Mouse (Mus musculus): ENCODE data around the gene Nupl1. TPM values are rescaled to one million over a fixed set of nuclear protein-coding genes. Genes with fewer than 3 reads are reported as not detected.

Gene Nupl1
- polyA plus RNA-seq, 1 experiment: not detected

DNA sequence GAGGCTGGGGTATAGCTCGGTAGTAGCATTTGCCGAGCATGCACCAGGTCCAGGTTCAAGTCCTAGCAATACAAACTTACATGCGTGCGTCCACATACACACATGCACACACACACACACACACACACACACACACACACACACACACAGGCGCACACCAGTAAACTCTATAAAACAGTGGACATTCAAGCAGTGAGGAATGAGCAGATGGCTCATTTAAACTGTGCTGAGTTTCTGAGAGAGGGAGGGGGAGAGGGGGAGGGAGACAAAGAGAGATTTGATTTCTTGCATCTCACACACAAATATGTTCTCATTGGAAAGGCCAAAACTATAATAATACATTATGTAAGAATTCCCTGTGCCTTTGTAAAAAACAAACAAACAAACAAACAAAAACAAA, 55.2 kb downstream of the Nupl1 start:
- Histone ChIP-seq H3K9ac (ENCODE audit: low read depth, poor library complexity, severe bottlenecking) (no peak overlapping the region), H3K36me3 (ENCODE audit: control insufficient read depth, insufficient read depth, low read length, poor library complexity, severe bottlenecking) (no peaks in the 10 kb centered on the region), H3K9me3 (replicated peaks; ENCODE audit: control insufficient read depth, insufficient read depth, low read length, poor library complexity, severe bottlenecking) (no peaks in the 10 kb centered on the region), H3K27me3 (ENCODE audit: control insufficient read depth, insufficient read depth, low read length, poor library complexity, severe bottlenecking) (no peaks in the 10 kb centered on the region), H3K4me3 (ENCODE audit: low read depth, low read length) (no peak overlapping the region), H3K27ac (ENCODE audit: insufficient read depth, low read length) (no peak overlapping the region), H3K4me1 (ENCODE audit: control insufficient read depth, insufficient read depth, low read length) (no peaks in the 10 kb centered on the region)
- TF ChIP-seq CTCF (IDR thresholded peaks at IDR 0.05; ENCODE audit: low read depth, low read length): no peak
- TF ChIP-seq EP300 (IDR thresholded peaks at IDR 0.05; ENCODE audit: insufficient read depth, low read depth, low read length): no peak
- TF ChIP-seq POLR2A (IDR thresholded peaks at IDR 0.05; ENCODE audit: insufficient read depth, low read length): no peak

GRCm38 (mm10) chr14:60194606-60195005, 56.6 kb downstream of the Nupl1 start:
- TF ChIP-seq CTCF (IDR thresholded peaks at IDR 0.05; ENCODE audit: low read depth, low read length): no peak
- TF ChIP-seq POLR2A (IDR thresholded peaks at IDR 0.05; ENCODE audit: insufficient read depth, low read length): no peak
- TF ChIP-seq EP300 (IDR thresholded peaks at IDR 0.05; ENCODE audit: insufficient read depth, low read depth, low read length): no peak
- Histone ChIP-seq H3K9me3 (replicated peaks; ENCODE audit: control insufficient read depth, insufficient read depth, low read length, poor library complexity, severe bottlenecking) (no peaks in the 10 kb centered on the region), H3K4me1 (ENCODE audit: control insufficient read depth, insufficient read depth, low read length) (no peaks in the 10 kb centered on the region), H3K36me3 (ENCODE audit: control insufficient read depth, insufficient read depth, low read length, poor library complexity, severe bottlenecking) (no peaks in the 10 kb centered on the region), H3K27me3 (ENCODE audit: control insufficient read depth, insufficient read depth, low read length, poor library complexity, severe bottlenecking) (no peaks in the 10 kb centered on the region), H3K27ac (ENCODE audit: insufficient read depth, low read length) (no peak overlapping the region), H3K9ac (ENCODE audit: low read depth, poor library complexity, severe bottlenecking) (no peak overlapping the region), H3K4me3 (ENCODE audit: low read depth, low read length) (no peak overlapping the region)

DNA sequence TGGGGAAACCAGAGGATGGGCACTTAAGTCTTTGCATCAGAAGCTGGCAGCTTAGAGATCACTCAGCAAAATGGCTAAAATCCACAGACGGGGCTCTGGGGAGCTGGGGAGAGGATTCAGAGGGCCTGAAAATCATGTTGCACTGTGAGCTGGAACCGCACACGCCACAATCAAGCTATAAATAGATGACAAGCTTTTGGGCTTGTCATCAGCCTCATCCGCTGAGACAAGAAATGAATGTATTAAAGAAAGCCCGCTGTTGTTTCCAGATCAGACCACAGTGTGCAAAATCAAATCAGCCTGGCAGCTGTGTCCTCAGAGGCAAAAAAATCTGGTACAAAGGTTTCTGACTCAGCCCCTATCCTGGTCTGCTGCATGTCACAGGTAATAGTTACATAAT, 61.5 kb downstream of the Nupl1 start:
- H3K36me3 ChIP-seq (ENCODE audit: control insufficient read depth, insufficient read depth, low read length, poor library complexity, severe bottlenecking): no peaks in the 10 kb centered on the region
- H3K9ac ChIP-seq (ENCODE audit: low read depth, poor library complexity, severe bottlenecking): no peak overlapping the region
- no peak overlapping the region for H3K27ac ChIP-seq (ENCODE audit: insufficient read depth, low read length)
- no peaks in the 10 kb centered on the region for H3K9me3 ChIP-seq (replicated peaks; ENCODE audit: control insufficient read depth, insufficient read depth, low read length, poor library complexity, severe bottlenecking)
- no peak overlapping the region for H3K4me3 ChIP-seq (ENCODE audit: low read depth, low read length)
- TF ChIP-seq EP300 (IDR thresholded peaks at IDR 0.05; ENCODE audit: insufficient read depth, low read depth, low read length): no peak
- TF ChIP-seq CTCF (IDR thresholded peaks at IDR 0.05; ENCODE audit: low read depth, low read length): no peak
- TF ChIP-seq POLR2A (IDR thresholded peaks at IDR 0.05; ENCODE audit: insufficient read depth, low read length): no peak
- H3K27me3 ChIP-seq (ENCODE audit: control insufficient read depth, insufficient read depth, low read length, poor library complexity, severe bottlenecking): no peaks in the 10 kb centered on the region
- H3K4me1 ChIP-seq (ENCODE audit: control insufficient read depth, insufficient read depth, low read length): peaks cover 2% of the 10 kb centered on the region

GRCm38 (mm10) chr14:60188201-60188825, 62.9 kb downstream of the Nupl1 start:
- H3K4me3 ChIP-seq (ENCODE audit: low read depth, low read length): no peak overlapping the region
- H3K27me3 ChIP-seq (ENCODE audit: control insufficient read depth, insufficient read depth, low read length, poor library complexity, severe bottlenecking): no peaks in the 10 kb centered on the region
- H3K9me3 ChIP-seq (replicated peaks; ENCODE audit: control insufficient read depth, insufficient read depth, low read length, poor library complexity, severe bottlenecking): no peaks in the 10 kb centered on the region
- H3K36me3 ChIP-seq (ENCODE audit: control insufficient read depth, insufficient read depth, low read length, poor library complexity, severe bottlenecking): no peaks in the 10 kb centered on the region
- no peak overlapping the region for H3K9ac ChIP-seq (ENCODE audit: low read depth, poor library complexity, severe bottlenecking)
- no peak for TF ChIP-seq CTCF (IDR thresholded peaks at IDR 0.05; ENCODE audit: low read depth, low read length)
- H3K27ac ChIP-seq (ENCODE audit: insufficient read depth, low read length): no peak overlapping the region
- H3K4me1 ChIP-seq (ENCODE audit: control insufficient read depth, insufficient read depth, low read length): peaks cover 2% of the 10 kb centered on the region

GRCm38 (mm10) chr14:60181306-60181705, 69.9 kb downstream of the Nupl1 start:
- TF ChIP-seq POLR2A (IDR thresholded peaks at IDR 0.05; ENCODE audit: insufficient read depth, low read length) (no peak), CTCF (IDR thresholded peaks at IDR 0.05; ENCODE audit: low read depth, low read length) (no peak), EP300 (IDR thresholded peaks at IDR 0.05; ENCODE audit: insufficient read depth, low read depth, low read length) (no peak)
- Histone ChIP-seq H3K27me3 (ENCODE audit: control insufficient read depth, insufficient read depth, low read length, poor library complexity, severe bottlenecking) (no peaks in the 10 kb centered on the region; the same call in 1 of the 2 replicates), H3K36me3 (ENCODE audit: control insufficient read depth, insufficient read depth, low read length, poor library complexity, severe bottlenecking) (no peaks in the 10 kb centered on the region), H3K27ac (ENCODE audit: insufficient read depth, low read length) (no peak overlapping the region), H3K9me3 (replicated peaks; ENCODE audit: control insufficient read depth, insufficient read depth, low read length, poor library complexity, severe bottlenecking) (no peaks in the 10 kb centered on the region), H3K4me3 (ENCODE audit: low read depth, low read length) (no peak overlapping the region), H3K4me1 (ENCODE audit: control insufficient read depth, insufficient read depth, low read length) (no peaks in the 10 kb centered on the region), H3K9ac (ENCODE audit: low read depth, poor library complexity, severe bottlenecking) (no peak overlapping the region)

DNA sequence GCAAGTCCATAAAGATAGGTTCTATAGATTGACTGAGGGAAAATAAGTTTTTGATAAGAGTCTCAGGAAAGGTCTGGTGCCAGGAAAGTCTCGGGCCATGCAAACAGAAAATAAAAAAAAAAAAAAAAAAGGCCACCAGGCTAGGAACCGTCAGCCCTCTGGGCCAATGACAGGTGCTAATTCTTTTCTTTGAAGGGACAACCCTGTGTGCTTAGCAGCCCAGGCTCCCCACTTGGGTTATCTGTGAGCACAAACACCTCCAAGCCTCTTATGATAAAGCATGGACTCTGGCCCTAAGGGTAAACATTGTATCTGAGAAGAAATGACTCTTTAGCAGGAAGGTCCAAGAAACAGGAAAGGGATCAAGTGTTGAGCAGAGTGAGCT, 72.7 kb downstream of the Nupl1 start:
- Histone ChIP-seq H3K4me3 (ENCODE audit: low read depth, low read length) (no peak overlapping the region), H3K36me3 (ENCODE audit: control insufficient read depth, insufficient read depth, low read length, poor library complexity, severe bottlenecking) (no peaks in the 10 kb centered on the region), H3K9me3 (replicated peaks; ENCODE audit: control insufficient read depth, insufficient read depth, low read length, poor library complexity, severe bottlenecking) (no peaks in the 10 kb centered on the region), H3K9ac (ENCODE audit: low read depth, poor library complexity, severe bottlenecking) (no peak overlapping the region), H3K4me1 (ENCODE audit: control insufficient read depth, insufficient read depth, low read length) (no peaks in the 10 kb centered on the region), H3K27me3 (ENCODE audit: control insufficient read depth, insufficient read depth, low read length, poor library complexity, severe bottlenecking) (peaks cover 2% of the 10 kb centered on the region; the same call in 1 of the 2 replicates), H3K27ac (ENCODE audit: insufficient read depth, low read length) (no peak overlapping the region)
- TF ChIP-seq CTCF (IDR thresholded peaks at IDR 0.05; ENCODE audit: low read depth, low read length) (no peak), EP300 (IDR thresholded peaks at IDR 0.05; ENCODE audit: insufficient read depth, low read depth, low read length) (no peak), POLR2A (IDR thresholded peaks at IDR 0.05; ENCODE audit: insufficient read depth, low read length) (no peak)

Measured in ES-Bruce4 (cell line).